Mouse (Mus musculus) ovary, postnatal 10 days (tissue): ENCODE measurements at regions not wholly inside any gene's neighbourhood (a gene's known extent, or its start where the extent isn't known, plus 50 kb on each side); places are given as distances from the start of the nearest gene placed in this dataset.

ENCODE experiments used
- DNase-seq: peaks from one replicate; pipeline ENCODE4 v3.0.0; 2022; ENCODE audit warnings: low spot score

DNA sequence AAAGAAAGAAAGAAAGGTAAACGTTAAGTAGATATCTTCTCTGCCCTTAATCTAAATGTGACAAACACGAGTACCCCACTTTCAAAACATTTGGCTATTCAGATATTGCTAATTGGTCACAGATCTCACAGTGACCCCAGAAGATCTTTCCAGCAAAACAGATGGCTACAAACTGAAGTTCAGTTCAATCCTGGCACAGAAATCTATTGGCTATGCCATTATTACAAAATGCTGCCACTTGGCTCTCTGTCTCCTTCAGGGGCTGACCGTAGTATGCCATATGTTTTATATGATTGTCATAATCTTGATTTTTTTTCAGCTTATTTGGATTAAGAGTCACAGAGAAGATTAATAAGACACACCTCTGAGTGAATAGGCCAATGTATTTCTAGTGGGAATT, 873.2 kb downstream of the Slc22a22 start:
- no peak for DNase-seq

- no peak for DNase-seq
Measured at GRCm38 (mm10) chr15:56592656-56593055, 884.8 kb downstream of the Slc22a22 start.

GRCm38 (mm10) chr15:56580745-56581515, 896.5 kb downstream of the Slc22a22 start:
- no peak for DNase-seq

GRCm38 (mm10) chr15:56563192-56563591, 914.2 kb downstream of the Slc22a22 start:
- DNase-seq = no peak

DNA sequence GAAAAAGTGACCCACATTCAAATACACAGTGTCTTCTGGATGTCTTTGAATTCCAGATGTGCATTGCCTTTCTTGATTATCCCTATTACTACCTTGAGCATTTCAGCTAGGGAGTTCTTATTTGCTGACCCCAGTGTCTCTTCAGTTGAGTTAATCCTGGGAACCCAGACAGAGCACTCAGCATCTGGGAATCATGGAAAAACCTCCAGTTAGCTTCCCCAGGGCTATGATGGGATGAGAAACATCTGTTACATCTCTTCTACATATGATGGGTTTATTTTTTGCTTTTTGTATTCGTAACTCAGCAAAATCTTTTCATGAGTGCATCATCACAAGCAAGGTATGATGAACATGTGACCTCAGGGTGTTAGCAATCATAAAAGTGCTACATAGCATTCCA, 914.6 kb downstream of the Slc22a22 start:
- no peak for DNase-seq

- no peak for DNase-seq
Measured at GRCm38 (mm10) chr15:56562143-56562542, 915.3 kb downstream of the Slc22a22 start.

DNA sequence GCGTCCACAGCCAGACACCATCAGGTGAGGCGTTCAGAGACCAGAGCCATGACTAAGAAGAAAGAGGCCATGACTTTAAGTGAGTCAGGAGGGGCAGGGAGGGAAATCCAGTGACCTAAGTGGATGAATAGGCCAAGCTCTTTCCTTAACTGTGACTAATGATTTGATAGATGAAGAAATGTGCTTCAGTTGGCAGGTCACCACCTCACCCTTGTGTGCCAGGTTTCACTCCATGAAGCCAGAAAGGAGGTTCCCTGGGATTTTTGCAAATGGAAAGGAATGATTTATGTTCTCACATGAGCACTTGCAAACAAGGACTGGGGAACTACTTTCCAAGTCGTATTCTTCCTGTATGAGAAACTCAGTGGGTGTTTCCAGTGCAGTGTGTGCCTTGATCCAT, 923.0 kb downstream of the Slc22a22 start:
- no peak for DNase-seq

DNA sequence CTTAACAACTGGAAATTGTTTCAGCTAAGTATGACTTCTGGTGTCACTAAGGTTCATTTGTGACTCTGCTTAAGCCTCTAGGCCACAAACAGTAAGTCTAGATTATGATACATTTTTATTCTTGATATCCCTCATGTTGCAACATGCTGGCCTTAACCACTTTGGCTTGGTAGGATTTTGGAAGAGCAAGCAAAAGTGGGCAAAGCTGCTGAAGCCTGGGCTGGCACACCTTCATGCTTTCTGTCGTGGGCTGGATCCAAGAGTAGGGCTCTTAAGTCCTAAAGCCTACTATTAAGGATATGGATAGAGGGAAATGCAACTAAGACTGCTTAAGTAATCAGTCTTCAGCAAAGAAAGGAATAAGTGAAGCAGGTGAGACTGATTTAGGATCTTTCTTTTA, 923.6 kb downstream of the Slc22a22 start:
- DNase-seq = no peak

GRCm38 (mm10) chr15:56531529-56531928, 945.9 kb downstream of the Slc22a22 start:
- no peak for DNase-seq

DNA sequence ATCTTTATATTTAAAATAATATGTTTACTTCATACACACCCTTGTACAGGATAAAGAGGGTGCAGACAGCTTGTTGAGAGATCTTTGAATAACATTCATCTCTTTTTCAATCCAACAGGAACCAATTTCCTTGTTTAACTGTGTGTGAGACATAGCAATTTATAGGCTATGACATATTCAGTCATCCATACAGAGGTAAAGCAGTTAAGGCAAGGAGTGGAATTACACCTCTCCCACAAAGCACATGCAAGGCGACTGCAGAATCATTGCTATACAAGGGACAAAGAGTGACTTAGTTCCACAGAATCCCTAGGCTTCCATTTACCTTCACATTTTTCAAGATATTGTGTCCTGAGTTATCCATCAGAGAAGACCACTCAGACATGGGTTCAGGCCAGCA, 959.0 kb downstream of the Slc22a22 start:
- no peak for DNase-seq

- DNase-seq = no peak
Measured at GRCm38 (mm10) chr15:56516095-56516494, 961.3 kb downstream of the Slc22a22 start.

DNA sequence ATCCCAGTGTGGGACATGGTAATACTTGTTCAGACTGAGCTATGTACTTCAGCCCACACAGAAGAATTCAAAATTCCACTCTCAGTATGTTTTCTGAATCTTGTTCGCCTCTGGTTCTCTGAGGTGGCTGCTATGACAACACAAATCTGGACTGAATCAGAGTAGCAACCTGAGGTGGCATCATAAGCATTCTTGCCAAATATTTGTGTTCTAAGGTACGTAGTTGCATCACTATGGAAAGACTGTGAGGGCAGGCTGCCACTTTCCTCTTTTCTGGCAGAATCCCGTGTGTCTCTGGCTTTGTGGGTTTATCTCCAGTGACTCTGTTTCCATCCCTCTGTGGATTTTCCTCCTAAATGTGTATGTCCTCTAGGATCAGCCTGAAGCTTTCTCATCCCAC, 978.7 kb downstream of the Slc22a22 start:
- DNase-seq = no peak

- DNase-seq = no peak
Measured at GRCm38 (mm10) chr15:56497757-56498156, 979.7 kb downstream of the Slc22a22 start.

GRCm38 (mm10) chr15:56496355-56496754, 981.1 kb downstream of the Slc22a22 start:
- DNase-seq = no peak

DNA sequence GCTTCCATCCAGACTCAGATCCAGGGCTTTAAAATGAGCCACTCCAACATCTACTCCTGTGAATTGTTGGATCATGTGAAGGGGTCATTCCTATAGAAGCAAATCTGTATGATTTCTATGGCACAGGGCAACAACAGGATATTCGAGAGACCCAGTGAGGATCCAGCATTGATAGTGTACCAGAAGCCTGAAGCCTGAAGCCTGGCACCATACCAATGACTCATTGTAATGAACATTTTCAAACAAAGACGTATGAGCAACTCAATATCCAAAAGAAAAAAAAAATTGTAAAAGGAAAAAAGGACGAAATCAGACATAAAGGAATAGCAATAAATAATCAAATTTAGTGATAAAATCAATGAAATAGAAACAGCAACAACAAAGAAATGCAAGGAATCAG, 991.5 kb downstream of the Slc22a22 start:
- DNase-seq = no peak

DNA sequence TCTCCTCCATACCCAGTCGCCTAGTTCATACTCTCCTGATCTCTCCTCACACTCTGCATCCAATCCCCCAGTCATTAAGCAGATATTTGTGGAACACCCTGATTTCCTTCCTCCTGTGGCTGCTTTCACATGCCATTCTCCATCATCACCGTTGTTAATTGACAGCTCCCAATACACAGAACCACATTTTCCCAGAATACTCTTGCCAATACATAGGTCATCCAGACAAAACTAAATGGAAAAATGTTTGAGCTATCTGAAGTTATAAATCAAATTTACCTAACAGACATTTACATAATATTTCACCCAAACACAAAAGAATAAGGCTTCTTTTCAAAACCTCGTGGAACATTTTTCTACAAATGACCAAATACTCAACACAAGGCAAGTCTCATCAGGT, 992.7 kb downstream of the Slc22a22 start:
- DNase-seq = no peak

DNA sequence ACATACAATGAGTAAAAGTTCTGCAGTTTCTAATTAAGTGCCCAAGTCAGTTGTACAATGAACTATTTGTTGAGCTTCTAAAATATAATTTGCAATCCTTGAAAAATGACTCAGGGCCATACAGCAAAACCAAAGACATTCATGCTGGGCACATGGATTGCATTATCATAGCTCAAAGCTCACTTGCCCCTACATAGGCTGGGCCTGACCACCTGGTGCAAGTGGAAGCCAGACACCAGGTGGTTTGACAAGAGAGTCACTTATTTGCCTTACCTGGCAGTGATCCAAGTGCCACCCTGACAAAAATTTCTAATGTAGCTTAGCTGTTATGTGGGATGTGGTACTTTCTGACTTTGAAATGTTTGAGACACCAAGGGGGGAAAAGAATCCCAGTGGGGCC, 997.7 kb downstream of the Slc22a22 start:
- DNase-seq = no peak

DNA sequence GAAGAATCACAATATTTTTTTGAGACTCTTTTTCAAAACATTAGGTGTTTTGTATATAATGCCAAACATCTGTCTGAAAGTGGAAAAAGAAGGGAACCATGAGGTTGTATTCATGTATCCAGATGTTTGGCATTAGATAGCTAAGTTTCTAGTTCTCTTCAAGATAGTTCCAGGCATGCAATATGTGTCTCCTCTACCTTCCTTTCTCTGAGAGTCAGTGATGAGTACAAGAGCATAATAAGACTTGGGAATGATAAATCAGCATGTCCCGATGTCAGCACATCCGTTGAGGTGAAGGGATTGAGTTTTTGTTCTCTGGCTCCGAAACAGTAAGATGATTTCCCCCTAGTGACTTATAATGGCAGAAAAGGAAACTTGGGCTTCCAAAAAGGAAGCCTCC, 998.4 kb downstream of the Slc22a22 start:
- DNase-seq = no peak

- no peak for DNase-seq
Measured at GRCm38 (mm10) chr15:56473679-56474078, 1003.7 kb downstream of the Slc22a22 start.

GRCm38 (mm10) chr15:56451881-56452280, 1025.5 kb downstream of the Slc22a22 start:
- no peak for DNase-seq

DNA sequence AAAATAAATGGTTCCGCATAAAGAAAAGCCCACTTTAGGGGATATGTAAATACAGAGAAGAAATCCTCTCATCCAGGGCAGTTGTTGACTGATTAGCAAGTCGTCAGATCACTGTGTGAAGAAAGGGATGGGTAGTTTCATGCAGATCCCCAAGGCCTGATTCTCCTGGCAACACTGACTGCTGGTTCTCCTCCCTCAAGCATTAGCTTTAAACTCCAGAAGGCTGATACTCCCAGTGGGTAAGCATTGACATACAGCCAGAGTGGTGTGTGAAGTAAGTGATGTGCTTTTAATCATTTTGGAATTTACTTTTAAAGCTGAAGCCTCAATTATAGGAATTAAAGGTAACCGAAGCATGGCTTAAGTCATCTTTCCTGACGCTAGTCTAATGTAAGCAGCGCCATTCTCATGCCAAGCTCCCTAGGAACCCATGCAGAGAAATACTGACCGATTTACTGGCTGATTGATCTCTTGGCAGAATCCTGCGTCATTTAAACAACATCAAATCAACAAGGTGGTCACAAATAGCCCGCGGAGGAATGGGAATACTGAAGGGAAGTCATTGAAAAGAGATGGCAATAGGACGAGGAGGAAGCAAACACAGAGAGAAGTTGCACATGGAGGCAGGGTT, 1029.3 kb downstream of the Slc22a22 start:
- DNase-seq = no peak

- DNase-seq = no peak
Measured at GRCm38 (mm10) chr15:56440171-56440570, 1037.3 kb downstream of the Slc22a22 start.

GRCm38 (mm10) chr15:56438370-56438769, 1039.1 kb downstream of the Slc22a22 start:
- DNase-seq = no peak

DNA sequence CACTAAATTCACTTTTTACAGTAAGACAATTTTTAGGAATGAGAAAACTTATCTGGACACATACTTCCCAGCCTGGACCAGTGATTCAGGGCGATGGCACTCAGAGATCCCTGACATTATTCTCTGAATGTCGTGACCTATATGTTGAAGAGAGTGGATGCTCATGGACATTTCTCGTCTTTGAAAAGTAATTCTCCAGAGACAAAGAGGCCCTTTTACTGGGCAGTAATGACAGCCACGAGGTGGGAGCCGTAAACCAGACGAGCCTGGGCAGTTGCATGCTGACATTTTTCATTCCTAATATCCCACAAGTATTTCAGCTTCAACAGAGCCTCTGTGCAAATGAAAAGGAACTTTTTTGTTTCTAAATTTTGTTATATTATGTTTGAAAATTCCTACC, 1041.3 kb downstream of the Slc22a22 start:
- DNase-seq = no peak
